Mouse (Mus musculus) myocyte (in vitro differentiated cells): ENCODE data around the gene Cdca7l.

Experiments used
- CEBPB ChIP-seq: IDR thresholded peaks from 2 replicates; pipeline ENCODE4 v1.6.1; 2011; ENCODE audit warnings: mild to moderate bottlenecking, moderate library complexity; ENCODE audit not compliant: poor library complexity, insufficient read depth, severe bottlenecking
- E2F4 ChIP-seq: IDR thresholded peaks from one replicate; pipeline ENCODE4 v1.6.1; 2011; ENCODE audit warnings: mild to moderate bottlenecking, control low read depth, moderate library complexity; ENCODE audit not compliant: insufficient read depth
- MAX ChIP-seq: IDR thresholded peaks from one replicate; pipeline ENCODE4 v1.6.1; 2011; ENCODE audit warnings: low read depth, mild to moderate bottlenecking, control low read depth
- MYOD1 ChIP-seq, 3 experiments: IDR thresholded peaks; one replicate each; pipeline ENCODE4 v1.6.1; 2011; ENCODE audit warnings: control low read depth in 2 of 3, low read depth in 2 of 3, mild to moderate bottlenecking in 2 of 3, moderate library complexity in 1 of 3; ENCODE audit not compliant: insufficient read length in 2 of 3, control insufficient read depth in 1 of 3
- POLR2A ChIP-seq: IDR thresholded peaks from one replicate; pipeline ENCODE4 v1.6.1; 2011; ENCODE audit warnings: low read depth, mild to moderate bottlenecking, control low read depth, moderate library complexity; ENCODE audit not compliant: insufficient read length
- POLR2AphosphoS2 ChIP-seq: IDR thresholded peaks from one replicate; pipeline ENCODE4 v1.6.1; 2011; ENCODE audit warnings: low read depth, control low read depth; ENCODE audit not compliant: insufficient read length
- SRF ChIP-seq: IDR thresholded peaks from one replicate; pipeline ENCODE4 v1.6.1; 2011; ENCODE audit warnings: low read depth; ENCODE audit not compliant: control insufficient read depth, insufficient read length
- TCF12 ChIP-seq: IDR thresholded peaks from one replicate; pipeline ENCODE4 v1.6.1; 2011; ENCODE audit warnings: mild to moderate bottlenecking, control low read depth; ENCODE audit not compliant: poor library complexity, insufficient read depth, severe bottlenecking
- TCF3 ChIP-seq: IDR thresholded peaks from one replicate; pipeline ENCODE4 v1.6.1; 2011; ENCODE audit warnings: low read depth, control low read depth; ENCODE audit not compliant: insufficient read length

DNA sequence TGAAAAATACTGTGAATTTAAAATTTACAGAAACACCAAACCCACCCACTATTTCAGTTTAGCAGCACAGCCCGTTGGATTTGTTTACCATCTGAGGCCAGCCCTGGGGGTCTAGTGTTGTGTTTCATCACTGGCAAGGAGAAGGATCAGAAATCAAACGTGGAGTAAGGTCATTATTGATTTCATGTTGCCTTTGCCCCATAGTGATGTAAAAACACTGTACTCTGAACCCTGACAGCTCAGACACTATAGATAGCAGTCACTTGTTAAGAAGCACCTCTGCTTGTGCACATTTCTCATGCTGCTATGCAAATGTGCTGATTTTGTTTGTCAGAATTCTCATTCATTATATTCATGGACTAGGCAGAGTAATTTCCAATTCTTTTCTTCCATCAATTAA lies 22.7 kb upstream of the Cdca7l start:
- TF ChIP-seq POLR2A (no peak), E2F4 (no peak), TCF3 (no peak), POLR2AphosphoS2 (no peak), MAX (no peak), TCF12 (no peak), SRF (no peak), MYOD1 (IDR thresholded peaks at IDR 0.05; ENCODE audit: control insufficient read depth in 1 of 3, insufficient read length in 2 of 3, low read depth in 2 of 3) (no peak), CEBPB (no peak)
